Mouse (Mus musculus) adrenal gland, postnatal 14 days (tissue): Measurements from ENCODE around the gene 2210016L21Rik. TPM values are rescaled to one million over a fixed set of nuclear protein-coding genes. Genes with fewer than 3 reads are reported as not detected.
A peak's percentile ranks its signal among the peaks of the same experiment; 100 is the strongest.
"Not testable (repeated sequence)": the region's sequence is repeated elsewhere in the genome, so short reads cannot be mapped to it uniquely, and the experiment has no call there.

Experiments used
- DNase-seq: peaks from one replicate; pipeline ENCODE4 v3.0.0; 2021; ENCODE audit warnings: mixed read lengths
- long read RNA-seq, 2 experiments: library from polyadenylated mRNA; stranded (forward); transcript quantifications; one replicate each; pipeline ENCODE4 v2.0.0; 2021
- total RNA-seq: library from RNA; stranded (reverse); gene quantifications from 2 replicates; pipeline ENCODE4 v1.2.3, GENCODE M21; 2021

The 2210016L21Rik gene
- 36.2 and 36.3 TPM in 2 replicates for total RNA-seq
- long read RNA-seq, experiment 1, transcript 2210016L21Rik-201 (6 exons, 2,607 nt) = major isoform, 46 of 51 reads
- long read RNA-seq, experiment 1, partial matches to known transcripts = 2 of 51 reads
- long read RNA-seq, experiment 1, other reads (novel, unspliced or antisense) = 3 of 51 reads
- long read RNA-seq, experiment 2, transcript 2210016L21Rik-201 (6 exons, 2,607 nt) = major isoform, 36 of 39 reads
- long read RNA-seq, experiment 2, partial matches to known transcripts = 1 of 39 reads
- long read RNA-seq, experiment 2, other reads (novel, unspliced or antisense) = 2 of 39 reads

DNA sequence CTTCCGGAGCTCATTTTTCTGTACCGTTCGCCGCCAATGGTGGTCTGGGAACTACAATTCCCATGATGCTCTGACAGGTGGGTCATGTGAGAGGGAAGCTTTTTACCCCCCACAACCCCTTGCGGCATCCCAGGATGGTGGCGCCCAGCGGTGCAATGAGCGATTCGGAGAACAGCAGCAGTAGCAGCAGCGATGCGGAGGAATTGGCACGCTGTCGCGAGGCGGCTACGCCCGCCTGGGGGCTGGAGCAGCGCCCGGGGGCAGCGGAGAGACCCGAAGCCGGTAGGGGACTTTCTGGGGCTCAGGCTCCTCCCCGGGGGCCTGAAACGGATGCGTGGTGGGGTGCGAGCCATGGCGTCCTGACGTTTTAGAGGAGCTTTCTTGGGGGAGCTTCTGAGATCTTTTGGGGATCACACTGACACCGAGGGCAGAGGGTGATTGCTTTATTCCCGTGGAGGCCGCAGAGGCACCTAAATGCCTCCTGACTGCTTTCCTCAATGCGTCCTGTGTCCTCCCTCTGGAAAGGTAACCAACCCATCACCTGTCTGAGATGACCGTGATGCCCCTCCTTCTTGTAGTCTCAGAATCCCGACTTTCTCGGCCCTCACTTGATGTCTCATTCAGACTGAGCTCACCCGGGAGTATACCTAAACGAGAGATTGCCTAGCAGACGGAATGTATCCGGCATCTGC is at the start of gene 2210016L21Rik:
Gene 2210016L21Rik, plus strand, starts transcription at position 85 of the 692 bp plus-strand sequence.
- peak; percentile 91 for DNase-seq

DNA sequence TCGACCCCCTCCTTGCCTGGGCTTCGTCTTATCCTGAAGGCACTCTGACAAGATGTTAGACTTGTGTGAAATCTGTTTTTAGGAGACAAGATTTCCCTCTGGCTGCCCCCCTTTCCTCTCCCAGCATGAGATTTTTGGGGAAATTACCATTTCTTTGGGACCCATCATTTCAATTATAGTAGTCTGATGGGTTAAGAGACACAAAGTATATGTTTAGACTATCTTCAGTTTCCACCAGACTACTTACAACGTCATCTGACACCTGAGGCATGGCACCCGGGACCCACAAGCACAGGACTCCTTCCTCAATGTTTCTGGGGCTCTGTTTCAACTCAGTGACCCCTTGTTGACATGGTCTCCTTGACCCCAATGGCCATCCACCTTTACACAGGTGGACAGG is 46.4 kb upstream of the 2210016L21Rik start:
- DNase-seq = no peak

DNA sequence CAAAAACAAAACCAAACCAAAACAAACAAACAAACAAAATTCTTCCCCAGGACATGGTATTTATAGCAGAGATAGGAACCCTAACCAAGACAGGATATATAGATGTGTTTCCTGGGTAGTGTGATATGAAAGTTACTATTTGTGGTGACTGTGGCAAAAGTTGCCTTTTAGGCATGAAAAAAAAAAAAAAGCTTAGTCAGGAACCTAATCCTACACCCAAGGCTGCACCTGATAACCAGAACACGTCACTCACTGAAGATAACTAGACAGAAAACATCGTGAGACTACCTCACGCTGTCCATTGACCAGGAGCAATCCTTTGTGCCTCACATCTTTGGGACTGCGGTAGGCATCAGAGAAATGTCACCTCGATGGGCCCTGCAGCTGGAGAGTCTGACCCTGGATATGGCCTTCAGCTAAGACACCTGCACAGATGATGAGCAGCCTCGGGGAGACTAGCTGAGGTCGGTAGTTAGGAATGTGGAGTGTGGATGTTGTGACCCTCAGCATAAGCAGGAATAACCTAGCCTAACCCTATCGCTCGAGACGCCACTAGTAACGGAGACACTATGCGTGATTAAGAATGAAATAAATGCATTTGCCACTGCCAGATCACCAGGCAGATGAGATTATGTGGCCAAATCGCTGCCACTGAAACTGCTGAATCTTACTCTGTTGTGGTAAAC is 45.1 kb upstream of the 2210016L21Rik start, which contains the start of gene Oasl2:
Gene Oasl2, plus strand, starts transcription at position 249 of the 686 bp plus-strand sequence.
- DNase-seq = peak; percentile 29

DNA sequence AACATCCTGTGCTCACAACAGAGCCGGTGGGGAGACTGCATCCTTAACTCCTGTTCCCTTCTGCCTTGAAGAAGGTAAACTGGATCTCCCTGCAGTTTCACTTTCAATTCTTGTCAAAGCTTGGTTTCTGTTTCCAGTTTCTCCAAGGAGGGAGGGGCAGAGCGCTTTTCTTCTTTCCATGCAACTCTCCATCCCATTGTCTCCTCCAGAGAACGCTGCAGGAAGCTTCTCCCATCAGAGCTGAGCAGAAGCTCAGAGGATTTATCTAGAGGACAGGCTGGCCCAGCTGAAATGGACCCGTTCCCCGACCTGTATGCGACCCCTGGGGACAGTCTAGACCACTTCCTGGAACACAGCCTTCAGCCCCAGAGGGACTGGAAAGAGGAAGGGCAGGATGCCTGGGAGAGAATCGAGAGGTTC is 44.6 kb upstream of the 2210016L21Rik start:
- peak; percentile 57 for DNase-seq

DNA sequence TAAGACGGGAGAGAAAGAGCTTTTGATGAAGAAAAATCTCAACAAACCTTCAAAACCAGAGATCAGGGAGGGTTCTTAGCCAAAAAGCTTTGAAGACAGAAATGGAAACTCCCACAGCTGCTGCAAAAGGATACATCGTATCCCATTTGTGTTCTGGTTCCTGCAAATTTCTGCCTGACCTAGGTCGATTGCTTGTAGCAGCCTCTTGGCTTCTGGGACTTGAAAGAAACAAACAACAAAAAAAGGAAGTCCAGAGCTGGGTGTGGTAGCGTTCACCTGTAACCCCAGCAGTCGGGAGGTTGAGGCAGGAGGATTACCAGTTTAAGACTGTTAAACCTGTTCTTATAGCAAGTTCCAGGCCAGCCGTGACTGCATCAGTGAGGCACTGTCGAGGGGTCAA is 43.1 kb upstream of the 2210016L21Rik start:
- no peak for DNase-seq

DNA sequence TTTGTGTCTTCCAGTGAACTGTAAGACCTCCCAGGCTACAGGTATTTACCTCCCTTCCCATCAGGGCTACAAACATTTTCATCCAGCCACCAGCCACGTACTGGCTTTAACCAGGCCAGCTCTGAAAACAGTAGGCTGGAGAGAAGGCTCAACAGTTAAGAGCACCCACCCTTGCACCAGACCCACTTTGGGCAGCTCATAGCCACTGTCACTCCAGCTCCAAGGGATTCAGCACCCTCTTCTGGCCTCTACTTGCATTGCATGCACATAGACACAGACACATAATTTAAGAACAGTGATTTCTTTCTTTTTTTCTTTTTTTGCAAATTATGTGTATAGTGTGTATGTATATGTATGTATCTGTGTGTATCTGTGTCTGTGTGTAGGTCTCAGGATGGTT is 39.5 kb upstream of the 2210016L21Rik start:
- peak; percentile 63 for DNase-seq

DNA sequence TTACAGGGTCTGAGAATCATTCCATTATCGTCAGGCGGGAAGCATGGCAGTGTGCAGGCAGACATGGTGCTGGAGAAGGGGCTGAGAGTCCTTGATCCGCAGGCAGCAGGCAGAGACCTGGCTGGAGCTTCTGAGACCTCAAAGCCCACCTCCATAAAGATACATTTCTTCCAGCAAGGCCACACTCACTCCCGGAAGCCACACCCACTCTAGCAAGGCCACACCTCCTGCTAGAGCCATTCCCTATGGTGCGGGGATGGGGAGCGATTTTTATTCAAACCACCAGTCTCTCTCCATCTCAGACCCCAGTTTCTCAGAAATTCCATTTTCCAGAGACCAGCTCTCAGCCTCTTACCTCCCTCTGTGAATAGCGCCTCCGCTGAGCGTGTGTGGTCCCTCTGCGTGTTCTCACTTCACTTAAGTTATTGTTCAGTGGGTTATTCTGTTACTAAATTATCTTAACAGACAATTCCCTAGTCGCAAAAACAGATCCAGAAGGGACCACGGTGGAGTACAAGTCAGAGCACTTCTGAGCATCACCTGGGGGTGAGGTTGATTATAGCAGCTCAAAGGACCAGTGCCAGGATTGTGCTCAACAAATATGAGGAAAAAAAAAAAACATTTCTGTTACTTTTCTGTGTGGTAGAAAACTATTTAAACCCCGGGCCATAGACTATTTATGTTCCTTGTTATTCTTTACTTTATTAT is 33.2 kb upstream of the 2210016L21Rik start:
- no peak for DNase-seq

DNA sequence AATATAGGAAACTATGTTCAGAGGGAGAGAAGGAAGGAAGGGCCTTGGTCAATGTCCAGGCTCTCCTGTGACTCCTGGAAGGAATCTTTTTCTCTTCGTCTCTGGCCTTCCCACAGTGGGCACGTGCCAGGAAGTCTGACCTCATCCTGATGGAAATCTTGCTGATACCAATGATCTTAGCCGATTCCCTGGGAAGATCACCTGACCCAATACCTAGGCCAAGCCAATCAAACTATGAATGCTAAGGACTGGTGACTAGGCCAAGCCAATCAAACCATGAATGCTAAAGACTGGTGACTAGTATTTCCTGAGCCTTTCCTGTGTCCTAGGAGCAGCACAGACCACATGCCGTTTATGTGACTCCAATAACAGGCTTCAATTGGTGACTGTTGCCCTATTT is 28.3 kb upstream of the 2210016L21Rik start:
- no peak for DNase-seq

DNA sequence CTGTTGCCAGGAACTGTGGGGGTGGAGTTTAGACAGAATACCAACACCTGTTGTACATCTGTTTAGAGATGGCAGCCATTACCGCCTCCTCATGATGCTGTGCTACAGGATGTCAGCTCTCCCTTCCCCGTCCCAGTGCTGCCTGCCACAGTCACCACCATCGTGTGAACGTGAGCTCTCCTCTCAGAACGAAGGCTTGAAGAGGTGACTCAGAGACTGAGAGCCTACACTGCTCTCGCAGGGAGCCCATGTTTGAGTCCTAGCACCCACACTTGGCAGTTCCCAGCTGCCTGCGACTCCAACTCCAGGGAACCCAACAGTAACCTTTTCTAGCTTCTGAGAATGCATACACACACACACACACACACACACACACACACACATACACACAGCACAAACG is 27.1 kb upstream of the 2210016L21Rik start:
- no peak for DNase-seq

DNA sequence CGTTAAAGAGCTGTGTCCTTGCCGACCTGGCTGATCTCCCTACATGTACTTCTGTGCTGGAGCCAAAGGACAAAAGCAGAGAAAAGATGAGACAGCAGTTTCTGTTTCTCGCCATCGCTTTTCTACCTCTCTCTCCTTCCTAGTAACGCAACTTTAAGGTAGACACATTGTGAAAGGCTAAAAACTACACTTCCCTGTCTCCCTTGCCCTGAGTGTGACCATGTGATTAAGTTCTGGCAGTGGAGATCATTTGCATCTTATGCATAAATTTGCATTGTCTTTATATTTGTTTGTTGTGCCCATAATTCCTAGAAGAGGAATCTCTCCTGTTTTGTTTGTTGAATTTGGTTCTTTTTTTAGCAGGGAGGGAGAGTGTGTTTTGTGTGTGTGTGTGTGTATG is 26.1 kb upstream of the 2210016L21Rik start:
- DNase-seq = peak; percentile 12

DNA sequence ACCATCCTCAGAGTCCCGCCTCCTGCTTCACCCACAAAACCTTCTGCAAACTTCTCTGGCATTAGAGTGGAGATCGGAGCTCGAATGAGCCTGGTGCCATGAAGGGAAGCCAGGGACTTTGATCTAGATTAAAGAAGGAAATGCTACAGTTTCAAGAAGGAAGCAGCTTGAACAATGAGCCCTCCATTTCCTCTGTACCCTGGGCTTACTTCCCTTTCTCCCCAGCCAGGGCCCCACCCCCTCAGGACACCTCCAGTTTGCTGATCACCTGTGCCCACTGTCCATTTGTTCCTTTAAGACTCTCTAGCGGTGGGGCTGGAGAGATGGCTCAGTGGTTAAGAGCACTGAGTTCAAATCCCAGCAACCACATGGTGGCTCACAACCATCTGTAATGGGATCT is 25.2 kb upstream of the 2210016L21Rik start:
- no peak for DNase-seq

DNA sequence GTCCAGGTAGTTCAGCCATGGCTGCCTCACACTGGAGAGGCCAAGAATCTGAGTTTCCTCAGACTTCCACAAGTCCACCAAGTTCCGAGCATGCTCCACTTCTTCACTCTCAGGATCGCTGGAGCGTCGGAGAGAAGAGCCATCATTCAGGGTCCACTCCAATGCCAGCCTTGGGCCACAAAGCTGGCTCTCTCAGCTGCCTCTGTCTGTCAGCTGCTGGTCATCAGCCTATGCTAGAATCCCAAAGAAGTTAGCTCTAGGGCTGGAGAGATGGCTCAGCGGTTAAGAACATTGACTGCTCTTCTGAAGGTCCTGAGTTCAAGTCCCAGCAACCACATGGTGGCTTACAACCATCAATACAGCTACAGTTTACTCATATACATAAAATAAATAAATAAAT is 24.6 kb upstream of the 2210016L21Rik start:
- not testable (repeated sequence) for DNase-seq

DNA sequence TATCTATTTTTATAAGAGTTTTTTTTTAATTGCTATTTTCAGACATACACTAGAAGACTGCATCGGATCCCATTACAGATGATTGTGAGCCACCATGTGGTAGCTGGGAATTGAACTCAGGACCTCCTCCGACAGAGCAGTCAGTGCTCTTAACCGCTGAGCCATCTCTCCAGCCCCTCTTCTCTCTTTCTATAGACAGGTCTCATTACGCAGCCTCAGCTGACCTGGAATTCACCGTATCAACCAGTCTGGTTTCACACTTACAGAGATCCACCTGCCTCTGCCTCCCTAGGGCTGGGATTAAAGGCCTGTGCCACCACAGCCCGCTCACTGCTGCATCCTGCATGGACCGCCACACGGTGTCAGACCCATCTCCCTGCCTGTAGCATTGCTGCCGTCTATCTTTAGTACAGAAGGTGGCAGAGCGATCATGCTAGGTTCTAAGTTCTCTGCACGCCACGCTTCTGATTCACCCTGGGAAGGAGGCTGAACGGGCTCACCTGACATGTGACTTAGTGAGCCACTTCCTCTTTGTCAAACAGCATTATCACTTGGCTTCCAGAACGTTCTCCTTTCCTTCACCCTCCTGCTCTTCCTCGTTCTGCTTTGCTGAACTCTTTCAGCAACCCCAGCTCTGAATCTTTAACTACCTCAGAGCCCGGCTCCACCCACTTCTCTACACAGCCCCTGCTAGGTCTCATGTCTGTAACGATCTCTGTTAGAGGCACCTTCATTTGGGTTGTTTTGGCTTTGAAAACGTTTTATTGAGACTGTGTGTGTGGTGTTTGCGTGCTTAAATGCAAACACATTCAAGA is 20.2 kb upstream of the 2210016L21Rik start:
- peak; percentile 11 for DNase-seq

DNA sequence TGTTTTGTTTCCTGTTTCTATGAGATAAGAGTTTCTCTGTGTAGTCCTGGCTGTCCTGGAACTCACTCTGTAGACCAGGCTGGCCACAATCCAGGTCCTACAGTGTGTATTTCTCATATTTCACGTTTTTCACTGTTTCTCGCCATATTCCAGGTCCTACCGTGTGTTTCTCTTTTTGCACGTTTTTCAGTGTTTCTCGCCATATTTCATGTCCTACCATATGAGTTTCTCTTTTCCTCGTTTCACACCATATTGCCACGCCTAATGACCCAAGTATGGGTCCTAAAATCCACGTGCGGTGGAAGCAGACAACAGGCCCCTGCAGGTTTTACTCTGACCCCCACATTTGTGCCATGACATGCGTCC is 19.6 kb upstream of the 2210016L21Rik start:
- DNase-seq = no peak

DNA sequence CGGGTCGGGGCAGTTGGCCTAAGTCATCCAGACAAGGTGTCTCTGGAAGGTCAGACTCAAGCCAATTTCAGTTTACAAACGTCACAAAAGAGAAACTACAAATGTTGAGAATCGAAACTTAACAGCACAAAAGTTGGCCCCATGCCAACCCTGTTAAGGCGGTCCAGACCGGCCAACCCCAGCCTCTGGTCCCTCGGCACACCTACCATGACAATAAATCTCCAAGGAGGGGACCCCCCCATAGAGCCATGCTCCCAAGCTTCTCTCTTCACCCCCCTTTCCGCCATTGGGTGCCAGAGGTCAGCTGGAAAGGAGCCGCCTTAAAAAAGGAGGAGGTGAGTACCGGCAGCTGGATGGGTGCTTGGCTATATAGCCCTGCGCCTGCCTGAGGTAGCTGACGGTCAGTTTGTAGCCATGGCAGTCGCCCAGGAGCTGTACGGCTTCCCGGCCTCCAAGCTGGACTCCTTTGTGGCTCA is 18.9 kb upstream of the 2210016L21Rik start, which contains the start of gene Oasl1:
Gene Oasl1, plus strand, starts transcription at position 243 of the 476 bp plus-strand sequence.
- DNase-seq = peak; percentile 62

DNA sequence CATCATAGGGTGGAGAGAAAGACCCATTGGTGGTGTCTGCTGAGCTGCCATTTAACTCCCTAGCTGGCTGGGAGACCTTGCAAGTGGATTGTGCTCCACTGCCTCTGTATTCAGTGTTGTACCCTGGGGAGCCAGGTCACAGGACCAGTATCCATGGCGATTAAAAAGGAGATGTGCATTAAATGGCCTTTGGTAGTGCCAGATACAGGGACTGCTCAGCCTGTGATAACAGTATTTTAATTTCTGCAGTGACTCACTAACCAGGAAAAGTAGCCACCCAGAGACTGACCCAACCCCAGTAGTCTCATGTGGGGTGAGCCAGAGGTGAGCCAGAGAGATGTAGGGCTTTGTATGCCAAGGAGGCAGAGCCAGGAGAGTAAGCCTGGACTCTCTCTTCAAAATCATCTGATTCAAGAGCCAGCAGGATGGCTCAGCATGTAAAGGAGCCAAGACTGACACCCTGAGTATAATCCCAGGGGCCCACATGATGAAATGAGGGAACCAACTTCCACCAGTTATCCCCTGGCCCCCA is 15.7 kb upstream of the 2210016L21Rik start:
- no peak for DNase-seq

DNA sequence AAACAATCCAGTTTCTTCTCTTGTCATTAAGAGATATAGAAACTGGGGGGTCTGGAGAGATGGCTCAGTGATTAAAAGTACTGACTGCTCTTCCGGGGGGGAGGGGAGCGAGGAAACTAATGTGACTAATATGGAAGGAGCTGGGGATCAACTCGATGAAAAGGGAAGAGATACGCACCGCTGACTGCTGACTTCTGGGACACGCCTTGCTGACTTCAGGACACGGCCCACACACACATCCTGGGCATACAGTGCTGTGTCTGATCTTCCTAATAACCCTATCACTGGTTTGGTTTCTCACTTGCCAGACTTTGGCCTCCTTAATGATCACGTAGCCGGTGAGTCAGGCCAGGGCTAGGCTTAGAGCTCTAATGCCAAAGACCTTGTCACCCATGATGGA is 15.2 kb upstream of the 2210016L21Rik start:
- no peak for DNase-seq

DNA sequence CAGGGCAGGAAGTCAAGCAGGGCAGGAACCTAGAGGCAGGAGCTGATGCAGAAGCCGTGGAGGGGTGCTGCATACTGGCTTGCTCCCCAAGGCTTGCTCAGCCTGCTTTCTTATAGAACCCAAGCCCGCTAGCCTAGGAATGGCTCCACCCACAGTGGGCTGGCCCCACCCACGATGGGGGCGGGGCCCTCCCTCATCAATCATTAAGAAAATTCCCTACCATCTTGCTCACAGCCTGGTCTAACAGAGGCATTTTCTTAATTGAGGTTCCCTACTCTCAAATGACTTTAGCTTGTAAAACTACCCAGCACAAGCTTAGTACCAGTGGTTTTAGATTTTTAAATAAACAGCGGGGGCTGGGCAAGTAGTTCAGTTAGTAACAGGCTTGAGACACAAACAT is 10.3 kb upstream of the 2210016L21Rik start:
- no peak for DNase-seq

DNA sequence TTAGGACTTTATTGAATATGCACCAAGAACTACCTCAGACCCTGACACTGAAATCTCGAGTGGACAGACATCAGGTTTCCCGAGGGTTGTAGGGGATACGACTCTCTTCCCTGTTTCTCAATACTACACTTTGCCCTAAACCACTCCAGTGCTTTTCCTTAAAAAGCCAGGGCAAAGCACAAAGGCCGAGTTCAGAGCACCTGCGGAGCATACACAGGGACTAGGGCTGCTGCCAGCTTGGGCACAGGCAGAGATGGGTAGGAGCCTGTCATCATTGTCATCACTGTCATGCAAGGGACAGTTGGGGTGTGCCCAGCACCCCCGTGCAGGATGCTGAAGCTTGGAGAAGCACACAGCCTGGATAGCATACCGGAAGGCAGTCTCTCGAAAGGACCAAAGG is 8.8 kb upstream of the 2210016L21Rik start:
- DNase-seq = no peak

DNA sequence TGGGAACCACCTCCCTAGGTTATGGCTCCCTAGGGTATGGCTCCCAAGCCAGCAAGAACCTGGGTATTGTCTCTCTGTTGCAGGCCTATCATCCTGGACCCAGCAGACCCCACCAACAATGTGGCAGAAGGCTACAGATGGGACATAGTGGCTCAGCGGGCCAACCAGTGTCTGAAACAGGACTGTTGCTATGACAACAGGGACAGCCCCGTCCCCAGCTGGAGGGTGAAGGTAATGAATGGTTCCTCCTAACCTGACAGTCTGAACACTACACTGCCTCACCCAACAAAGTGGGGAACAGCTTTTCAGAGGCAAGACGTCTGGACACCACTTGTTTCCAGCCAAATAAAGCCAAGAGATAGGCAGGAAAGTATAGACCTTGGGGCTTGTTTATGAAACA is 6.1 kb upstream of the 2210016L21Rik start:
- no peak for DNase-seq

DNA sequence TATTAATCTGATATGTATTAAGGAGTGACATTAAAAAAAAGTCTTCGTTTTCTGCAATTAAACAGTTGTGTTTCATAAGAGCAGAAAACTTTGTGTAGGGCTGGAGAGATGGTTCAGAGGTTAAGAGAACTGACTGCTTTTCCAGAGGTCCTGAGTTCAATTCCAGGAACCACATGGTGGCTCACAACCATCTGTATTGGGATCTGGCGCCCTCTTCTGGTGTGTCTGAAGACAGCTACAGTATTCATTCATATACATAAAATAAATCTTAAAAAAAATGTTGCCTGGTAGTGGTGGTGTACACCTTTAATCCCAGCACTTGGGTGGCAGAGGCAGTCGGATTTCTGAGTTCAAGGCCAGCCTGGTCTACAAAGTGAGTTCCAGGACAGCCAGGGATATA is 820 bp upstream of the 2210016L21Rik start:
- not testable (repeated sequence) for DNase-seq
